Mouse (Mus musculus) brain, adult 2 months (tissue): ENCODE data around the gene Fez2.

Experiments used
- DNase-seq: peaks from one replicate; pipeline ENCODE4 v3.0.0; 2011; ENCODE audit warnings: low read depth, low spot score

Fez2 gene

DNA sequence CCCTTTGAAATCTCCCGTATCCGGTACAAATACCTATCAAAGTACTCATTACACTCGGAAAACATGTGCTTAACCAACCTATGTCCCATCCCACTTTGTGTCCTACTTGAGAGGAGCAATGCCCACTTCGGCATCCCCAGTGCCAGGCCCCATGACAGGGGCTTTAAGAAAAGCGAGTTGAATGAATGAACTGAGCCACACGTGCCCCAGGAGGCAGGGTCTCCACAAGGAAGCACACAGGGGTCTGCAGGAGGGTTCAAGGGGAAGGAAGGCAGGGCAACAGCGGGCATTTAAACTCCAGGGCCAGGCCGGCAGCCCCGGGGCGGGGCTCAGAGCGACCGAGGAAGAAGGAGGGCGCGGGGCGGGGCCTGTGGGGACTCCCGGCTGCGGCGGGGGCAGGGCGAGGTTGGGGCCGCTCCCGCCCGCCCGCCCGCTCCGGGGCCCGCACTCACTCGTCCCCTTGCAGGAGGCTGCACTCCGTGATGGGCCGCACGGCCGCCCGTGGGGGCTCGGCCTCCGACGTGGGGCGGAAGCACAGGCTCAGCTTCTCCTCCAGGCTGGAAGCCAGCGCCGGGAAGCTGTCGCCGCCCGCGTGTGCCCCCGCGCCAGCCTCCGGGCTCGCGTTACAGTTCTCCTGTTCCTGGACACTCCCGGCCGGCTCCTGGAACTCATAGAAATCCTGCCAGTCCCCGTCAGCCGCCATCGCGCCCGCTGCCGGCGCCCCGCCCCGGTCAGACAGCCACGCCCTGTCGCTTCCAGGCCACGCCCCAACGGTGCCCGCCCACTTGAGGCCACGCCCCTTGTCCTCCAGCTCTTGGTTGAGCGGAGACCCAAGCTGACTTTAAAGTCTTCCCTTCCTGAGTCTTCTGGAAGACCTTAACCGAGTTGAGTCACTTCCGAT, at the start of gene Fez2:
Gene Fez2, minus strand, starts transcription at position 772 of the 901 bp plus-strand sequence.
- DNase-seq, result peak; percentile 91

DNA sequence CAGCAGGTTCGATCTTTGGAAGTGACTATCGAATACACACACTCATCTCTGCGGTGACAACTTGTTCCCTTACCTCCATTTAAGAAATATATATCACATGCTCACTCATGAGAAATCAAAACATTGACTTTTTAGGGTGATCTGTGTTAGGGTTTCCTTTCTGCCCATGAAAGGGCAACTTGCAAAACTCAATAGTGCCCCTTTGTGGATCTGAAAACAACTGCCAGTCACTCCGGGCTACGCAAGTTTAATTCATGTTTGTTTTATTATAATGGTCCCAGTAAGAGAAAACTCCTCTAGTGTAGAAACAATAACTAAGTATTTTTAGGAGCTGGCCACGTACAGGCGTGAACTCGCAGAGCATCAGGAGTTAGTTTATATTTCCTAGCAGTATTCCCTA, 47.5 kb upstream of the Fez2 start:
- DNase-seq, result peak; percentile 35

DNA sequence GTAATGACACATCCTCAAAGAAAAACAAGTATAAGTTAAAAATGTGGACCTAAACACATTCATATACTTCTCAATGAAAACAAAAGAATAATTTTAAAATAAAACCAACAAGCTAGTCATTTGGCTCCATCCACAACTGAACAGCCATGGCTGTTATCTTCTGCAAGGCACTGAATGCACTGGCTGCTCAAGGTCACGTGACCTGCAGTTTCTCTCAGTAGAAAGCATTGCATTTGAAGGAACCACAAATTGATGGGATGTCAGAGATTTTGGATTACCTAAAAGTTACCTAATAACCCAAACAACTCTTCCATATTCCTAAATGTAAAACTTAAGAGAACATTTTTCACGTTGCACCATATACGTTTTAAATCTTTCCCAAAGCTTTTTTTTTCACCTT, 47.1 kb upstream of the Fez2 start:
- no peak for DNase-seq

DNA sequence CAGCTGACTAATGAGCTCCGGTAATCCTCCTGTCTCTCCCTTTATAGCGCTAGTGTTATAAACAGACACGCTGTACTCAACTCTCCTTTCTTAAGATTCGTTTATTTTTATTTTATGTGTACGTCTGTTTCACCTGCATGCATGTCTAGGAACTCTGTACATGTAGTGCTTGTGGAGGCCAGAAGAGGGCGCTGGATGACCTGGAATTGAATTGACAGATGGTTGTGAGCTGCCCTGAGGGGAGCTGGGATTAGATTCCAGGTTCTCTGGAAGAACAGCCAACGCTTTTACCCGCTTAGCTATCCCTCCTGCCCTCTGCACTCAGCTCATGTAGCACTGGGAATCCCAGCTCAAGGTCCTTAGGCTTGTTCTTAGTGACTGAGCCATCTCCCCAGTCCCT, 42.2 kb upstream of the Fez2 start:
- DNase-seq, result no peak

DNA sequence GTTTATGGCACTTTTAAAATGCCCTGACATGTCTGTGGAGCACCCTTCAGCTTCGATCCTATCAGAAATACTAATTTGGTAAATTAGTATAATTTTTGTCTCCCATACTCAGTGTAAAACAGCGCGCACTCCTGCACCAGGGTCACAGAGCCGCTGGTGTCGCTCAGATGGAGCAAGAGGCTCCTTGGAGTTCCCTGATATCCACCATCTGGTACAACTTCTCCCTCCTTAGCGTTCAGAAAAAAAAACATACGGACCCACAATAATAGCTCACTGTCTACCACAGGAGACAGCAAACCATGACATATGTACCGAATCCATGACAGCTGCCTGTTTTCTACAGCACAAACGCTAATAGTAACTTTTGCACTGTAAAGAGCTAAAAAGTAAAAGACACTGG, 37.6 kb upstream of the Fez2 start:
- peak; percentile 29 for DNase-seq

DNA sequence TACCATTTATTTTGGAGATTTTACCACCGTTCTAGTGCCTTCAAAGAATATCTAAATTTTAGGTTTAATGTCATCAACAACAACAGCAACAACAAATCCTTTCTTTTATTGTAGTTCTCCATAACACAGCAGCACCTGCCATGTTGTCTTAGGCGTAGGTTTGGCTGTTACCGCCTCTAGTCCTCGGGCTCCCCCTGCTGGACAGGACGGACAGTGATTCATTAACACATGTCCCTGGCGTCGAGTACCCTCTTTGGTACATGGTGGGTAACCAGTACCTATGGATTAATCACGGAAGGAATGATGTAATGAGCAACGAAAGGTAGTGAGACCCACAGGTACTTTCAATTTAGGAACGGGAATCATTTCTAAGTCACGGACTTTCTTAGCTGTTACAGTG, 37.2 kb upstream of the Fez2 start:
- DNase-seq, result peak; percentile 79

DNA sequence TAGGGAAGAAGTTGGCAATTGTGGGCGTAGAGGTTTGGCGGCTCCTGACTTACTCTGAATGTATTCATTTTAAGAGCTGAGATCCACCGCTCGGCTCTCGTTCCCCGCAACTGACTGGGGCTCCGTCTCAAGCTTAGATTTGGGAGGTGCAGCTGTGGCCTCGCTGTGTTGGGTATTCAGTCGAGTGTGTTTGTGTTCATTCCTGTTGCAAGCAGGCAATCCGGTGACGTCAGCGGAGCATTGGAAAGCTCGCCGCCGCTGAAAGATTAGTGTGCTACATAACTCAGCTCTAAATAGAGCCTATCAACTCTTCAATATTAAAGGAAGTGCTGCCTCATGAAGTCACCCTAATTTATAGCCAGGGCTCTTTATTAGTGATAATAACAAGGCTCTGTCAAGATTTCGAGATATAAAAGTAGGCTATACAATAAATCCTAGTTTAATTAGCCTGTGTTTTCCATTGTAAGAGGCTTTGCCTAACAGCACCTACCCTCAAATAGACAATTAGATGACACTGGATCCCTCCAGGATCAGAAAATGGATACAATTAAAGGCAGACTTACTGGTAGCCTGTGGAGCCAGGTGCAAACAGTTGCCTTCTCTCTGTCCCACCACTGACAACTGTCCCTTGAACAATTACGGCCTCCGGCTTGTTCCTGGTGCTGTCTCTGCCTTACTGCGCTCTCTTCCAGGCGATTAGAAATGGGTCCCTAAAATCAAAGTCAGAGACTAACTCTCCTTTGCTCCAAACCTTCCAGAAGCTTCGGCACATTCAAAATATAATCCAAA, 36.4 kb upstream of the Fez2 start:
- peak; percentile 62 for DNase-seq

DNA sequence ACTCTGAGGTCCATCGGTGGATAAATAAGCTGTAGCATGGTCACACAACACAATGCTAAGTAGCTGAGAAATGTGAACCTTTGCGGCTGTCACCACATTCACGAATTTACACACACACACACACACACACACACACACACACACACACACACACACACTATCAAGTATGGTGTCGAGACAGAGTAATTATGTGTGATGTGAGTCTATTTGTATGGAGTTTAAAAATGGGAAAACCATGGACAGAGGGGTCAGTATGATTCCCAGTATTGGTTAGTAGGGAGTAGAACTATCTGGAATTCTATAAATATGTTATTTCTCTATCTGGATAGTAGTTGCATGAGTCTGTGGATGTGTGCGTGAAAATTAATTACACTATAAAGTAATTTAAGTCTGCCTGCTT, 35.6 kb upstream of the Fez2 start:
- DNase-seq, result no peak

DNA sequence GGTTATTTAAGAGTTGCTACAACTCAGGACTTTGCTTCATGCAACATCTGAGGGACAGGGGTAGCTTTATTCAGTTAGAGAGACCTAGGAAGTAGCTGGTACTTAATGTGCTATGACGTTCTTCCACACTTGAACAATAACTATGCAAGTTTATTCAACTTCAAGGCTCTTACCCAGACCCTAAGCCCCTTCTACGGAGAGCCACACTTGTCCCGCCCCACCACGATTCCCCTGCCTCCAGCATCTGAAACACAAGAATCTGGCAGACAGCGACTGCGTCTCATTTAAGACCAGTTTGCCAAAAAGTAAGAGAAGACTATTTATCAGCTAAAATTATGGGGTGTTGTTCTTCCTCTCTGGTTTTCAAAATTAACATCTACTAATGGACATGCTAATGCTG, 33.9 kb upstream of the Fez2 start:
- no peak for DNase-seq

DNA sequence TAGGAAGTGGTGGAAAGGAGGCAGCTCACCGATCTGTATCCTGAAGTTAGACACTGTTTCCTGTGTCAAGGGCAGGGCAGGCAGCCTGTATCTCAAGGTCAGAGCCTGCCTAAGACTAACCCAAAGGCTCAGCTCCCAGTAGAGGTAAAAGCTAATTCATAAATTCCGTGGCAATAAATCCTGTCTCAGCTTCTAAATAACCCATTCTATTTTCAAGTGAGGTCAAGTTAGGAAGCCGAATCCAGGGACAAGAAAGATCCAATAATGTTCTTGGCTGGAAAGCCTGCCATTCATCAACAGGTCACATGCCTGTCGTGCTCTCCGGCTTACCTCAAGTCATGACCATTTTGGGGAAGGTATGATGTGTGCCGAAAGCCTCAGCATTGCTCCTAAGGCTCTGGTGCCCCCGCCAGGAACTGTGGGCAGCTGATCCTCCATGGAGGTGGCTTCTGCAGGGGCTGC, 33.4 kb upstream of the Fez2 start:
- DNase-seq, result no peak

DNA sequence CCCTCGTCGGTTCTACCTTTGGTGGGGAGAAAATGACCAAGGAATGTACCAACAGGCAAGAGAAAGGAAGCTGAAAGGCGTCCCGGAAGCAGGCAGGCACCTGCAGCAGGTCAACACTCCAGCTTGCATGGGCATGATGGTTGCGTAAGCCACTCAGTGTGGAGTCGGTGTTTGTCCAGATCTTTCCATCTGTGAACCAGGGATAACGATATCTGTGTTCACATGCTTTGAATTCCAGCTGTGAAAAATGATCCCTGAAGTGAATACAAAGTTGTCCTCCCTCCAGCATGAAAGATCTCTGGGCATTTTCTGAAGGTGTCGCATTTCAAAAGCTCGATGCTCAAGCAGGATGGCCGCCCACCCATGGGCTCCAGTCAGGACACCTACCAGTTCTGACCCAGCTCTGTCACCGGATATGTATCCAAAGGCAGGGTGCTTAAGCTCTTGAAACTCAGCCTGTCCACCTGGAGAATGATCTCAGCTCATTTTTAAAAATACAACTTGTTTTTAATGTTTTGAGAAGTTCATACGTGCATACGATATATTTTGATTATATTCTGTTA, 31.8 kb upstream of the Fez2 start:
- no peak for DNase-seq

DNA sequence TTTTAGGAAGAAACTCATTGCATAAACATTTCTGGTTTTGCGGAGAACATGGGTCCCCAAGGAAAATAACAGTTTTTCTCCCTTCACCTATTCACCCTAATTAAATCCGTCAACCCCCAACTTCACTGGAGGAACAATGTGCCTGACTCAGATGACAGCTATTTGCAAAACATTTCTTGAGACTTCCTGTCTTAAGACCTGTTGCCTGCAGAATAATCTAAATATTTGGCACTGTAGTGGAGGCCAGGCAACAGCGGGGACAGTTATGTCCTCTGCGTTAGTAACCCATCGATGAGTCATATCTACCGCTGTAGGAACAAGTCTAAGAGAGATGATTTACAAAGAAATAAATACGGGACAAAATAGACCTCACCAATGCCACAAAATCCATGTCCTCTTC, 26.9 kb upstream of the Fez2 start:
- DNase-seq, result no peak

DNA sequence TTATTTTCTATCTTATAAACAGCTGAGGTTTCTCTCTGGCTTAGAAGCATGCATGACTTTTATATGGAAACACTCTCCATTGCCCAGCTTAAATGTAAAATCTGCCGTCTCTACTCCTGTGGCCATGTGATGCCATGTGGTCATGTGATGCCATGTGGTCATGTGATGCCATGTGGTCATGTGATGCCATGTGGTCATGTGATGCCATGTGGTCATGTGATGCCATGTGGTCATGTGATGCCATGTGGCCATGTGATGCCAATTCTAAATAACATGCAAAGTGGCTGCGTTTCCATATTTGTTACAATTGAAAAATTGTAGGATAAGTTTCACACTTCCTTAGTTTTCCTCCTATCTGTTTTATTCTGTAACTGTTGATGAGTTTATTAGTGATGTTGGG, 22.8 kb upstream of the Fez2 start:
- no peak for DNase-seq

DNA sequence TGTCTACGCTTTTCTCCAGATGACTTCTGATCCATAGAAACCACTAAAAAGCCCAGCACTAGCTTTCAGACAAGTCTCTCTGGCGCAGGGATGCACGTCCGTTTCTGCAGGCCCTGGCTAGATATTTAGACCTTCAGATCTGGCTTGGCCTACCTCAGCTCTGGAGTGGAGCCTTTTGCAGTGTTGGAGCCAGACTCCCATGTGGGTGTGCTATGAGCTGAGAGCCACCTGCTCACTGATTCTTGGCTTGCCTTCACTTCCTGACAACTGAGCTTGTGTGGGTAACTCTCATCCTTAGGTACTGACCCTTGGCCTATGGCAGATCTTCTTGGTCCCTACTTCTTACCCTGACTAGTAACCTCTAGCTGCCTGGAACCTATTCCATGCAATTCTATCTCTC, 19.2 kb upstream of the Fez2 start:
- DNase-seq, result peak; percentile 89

DNA sequence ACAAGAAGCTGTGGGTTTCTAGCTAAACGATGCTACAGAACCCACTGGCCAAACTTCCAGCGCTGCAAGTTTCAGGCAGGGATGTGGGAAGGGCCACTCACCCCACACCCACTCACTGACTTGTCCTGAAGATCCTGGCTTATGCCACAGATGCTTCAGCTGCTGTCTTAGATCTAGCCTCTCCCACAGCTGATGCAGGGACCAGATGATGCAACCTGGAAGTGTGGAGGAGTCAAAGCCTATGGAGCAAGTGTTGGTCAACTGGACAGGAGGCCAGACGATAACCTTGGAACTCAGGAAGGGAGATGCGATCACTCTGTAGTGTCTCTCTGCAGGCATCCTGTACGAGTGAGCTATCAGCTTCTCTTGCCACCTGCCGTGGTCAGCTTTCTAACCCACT, 17.7 kb upstream of the Fez2 start:
- no peak for DNase-seq

DNA sequence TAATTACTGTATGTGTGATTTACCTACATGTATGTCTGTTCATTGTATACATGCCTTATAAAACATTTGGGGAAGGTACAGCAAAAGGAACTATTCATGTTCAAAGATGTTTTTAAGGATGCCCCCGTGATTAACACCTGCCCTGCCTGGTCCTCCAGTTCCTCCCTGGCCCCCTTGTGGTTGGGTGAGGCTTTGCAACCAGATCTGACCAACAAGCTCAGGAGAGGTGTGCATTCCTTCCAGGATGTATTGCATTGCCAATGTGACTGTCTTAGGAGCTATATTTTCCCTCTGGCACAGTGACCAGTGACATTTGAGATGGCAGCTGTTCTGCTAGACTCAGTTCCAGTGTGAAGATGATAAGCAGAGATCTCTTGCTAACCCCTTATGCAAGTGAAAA, 16.8 kb upstream of the Fez2 start:
- DNase-seq, result peak; percentile 71

DNA sequence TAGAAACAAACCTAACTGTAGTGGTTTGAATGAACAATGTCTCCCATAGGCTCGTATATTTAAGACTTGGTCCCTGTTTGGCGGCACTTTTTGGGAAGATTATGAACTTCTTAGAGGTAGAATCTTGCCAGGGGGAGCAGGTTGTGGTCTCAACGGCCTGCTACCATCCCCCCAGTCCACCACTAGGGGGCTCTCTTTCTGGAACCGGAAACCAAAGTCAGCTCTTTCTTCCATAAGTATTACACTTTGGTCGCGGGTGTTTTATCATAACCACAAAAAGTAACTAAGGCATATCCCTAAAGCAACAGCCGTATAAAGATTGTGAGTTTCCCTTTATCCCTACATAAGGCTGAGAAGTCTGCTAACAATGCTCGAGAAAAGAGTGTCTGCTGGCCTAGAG, 12.4 kb upstream of the Fez2 start:
- no peak for DNase-seq

DNA sequence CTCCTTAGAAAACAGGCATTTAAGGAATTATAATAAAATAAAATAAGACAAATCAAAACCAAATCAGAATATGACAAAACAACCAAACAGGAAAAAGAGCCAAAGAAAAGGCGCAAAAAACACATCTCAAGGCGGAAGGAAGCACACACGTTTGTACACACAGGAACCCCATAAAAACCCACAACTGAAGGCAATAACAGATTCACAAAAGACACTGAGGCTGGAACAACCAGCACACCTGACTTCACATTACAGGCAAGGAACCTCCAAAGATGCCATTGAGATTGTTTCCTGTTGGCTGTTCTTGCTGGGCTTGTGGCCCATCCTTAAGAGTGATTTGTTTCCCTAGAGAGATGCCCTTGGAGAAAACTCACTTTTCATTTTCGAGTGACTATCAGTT, 11.1 kb upstream of the Fez2 start:
- DNase-seq, result no peak

DNA sequence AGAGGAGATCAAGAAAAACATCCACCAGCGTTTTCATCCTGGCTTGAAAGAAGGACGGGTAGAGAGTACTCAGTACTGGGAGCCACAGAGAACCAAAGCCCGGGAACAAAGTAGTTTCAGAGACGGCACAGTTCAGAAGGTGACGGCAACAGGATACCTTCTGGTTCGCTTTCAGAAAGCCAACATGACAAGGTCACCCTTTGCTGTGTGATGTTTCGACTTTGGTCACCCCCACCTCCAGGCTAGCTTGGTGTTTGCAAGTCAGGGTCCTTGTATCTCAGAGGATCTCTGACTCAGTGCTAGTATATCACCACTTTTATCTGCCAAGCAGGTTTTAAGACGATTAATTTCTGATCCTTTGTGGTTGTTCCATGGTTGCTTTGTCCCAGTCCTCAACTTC, 7.1 kb upstream of the Fez2 start:
- no peak for DNase-seq

DNA sequence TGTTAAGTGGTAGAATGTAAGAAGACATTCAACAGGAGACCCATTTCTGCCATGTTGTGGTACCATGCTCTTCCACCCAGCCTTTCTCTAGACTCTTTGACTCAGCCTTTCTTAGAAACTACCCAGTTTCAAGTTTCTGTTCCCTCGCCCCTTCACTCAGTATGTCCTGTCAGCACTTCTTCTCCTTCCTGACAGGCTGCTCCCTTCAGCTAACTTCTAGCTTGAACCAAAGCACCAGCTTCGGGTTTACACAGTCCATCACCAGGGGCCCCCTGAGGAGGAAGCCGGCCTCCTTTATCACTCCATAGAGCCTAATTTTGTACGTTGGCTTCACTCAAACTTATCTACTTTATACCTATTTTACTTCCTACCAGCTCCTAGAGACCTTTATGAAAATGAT, 1.3 kb upstream of the Fez2 start:
- DNase-seq, result no peak

DNA sequence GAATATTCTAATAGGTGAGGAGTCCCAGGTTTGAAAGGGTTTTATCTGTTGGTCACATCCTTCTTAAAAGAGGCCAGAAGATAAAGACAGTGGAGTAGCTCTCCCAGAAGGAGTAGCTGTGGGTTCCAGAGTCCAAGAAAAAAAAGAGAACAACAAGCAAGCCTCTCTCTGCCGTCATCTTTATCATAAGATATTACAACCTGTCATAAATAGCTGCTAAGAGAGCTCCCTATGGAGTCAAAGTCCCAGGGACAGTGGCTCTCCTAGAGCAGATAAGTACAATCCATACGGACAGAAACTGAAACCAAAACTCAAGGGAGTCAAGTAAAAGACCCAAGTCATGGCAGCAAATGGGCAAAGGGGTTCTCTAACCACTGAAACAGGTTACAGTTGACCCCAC, 2.7 kb downstream of the Fez2 start:
- DNase-seq, result no peak

DNA sequence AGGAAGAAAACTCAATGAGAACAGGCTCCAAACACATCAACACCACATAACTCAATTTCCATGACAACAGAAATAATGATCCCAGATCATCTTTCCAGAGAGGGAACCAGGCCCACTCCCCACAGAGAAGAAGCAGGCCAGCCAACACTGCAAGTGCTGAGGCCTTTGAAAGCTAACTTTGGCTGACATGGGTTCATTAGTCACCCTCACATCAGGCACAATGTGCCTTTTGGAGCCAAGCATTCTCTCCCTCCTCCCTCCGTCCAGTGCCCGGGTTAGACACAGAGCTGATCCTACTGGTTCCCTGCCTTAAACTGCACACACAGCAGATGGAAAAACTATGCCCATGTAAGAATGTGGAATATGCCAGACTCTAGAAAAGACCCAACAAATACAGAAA, 8.1 kb downstream of the Fez2 start:
- DNase-seq, result peak; percentile 47

DNA sequence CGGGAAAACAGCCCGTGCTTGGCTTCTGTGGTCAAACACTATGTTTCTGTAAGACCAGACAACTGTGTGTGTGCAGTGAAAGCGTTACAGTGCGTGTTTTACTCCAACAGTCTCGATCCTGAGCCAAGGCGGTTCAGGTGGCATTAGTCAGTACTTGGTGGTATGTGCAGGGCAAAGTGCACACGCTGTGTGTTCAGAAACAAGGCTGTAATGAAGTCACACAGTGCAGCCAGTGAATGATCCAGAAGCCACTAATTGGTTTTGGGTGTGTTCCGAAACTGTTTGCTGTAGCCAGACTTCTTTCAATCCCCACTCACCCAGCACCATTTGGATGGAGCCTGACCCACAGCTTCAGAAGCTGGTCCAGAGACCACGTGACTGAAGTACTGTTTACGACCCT, 9.6 kb downstream of the Fez2 start:
- no peak for DNase-seq
